Mouse (Mus musculus): ENCODE data around the gene Trim47.

DNA sequence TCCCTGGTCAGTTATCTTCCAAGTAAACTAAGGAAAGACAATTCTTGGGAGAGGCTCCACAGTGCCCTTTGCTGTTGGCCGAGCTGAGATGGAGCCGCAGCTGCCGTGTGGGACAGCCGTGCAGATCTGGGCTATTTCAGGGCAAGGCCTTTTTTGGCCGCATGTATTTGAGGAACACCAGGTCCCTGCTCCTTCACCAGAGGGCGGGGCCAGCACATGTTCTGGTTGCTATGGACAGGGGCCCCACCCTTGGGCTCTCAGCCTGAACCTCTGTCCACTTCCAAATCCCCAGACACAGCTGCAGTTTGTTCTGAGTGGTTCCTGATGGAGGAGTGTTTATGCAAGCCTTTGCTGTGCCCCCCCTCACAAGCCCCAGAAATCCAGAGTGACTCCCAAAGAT, 26.6 kb downstream of the Trim47 start:
- TF ChIP-seq POLR2A (IDR thresholded peaks at IDR 0.05; ENCODE audit: control insufficient read depth, low read depth, low read length) = no peak; the same call in 1 of the 2 replicates
- TF ChIP-seq CTCF (IDR thresholded peaks at IDR 0.05; ENCODE audit: control insufficient read depth, insufficient read depth, insufficient replicate concordance, low read depth, low read length) = no peak

All from testis, adult 2 months (tissue).